Mouse (Mus musculus): ENCODE results near the gene Mrpl41. TPM values are rescaled to one million over a fixed set of nuclear protein-coding genes. Genes with fewer than 3 reads are reported as not detected.

Gene Mrpl41
- polyA plus RNA-seq, 1 experiment from 2014 or later, result 102 TPM

DNA sequence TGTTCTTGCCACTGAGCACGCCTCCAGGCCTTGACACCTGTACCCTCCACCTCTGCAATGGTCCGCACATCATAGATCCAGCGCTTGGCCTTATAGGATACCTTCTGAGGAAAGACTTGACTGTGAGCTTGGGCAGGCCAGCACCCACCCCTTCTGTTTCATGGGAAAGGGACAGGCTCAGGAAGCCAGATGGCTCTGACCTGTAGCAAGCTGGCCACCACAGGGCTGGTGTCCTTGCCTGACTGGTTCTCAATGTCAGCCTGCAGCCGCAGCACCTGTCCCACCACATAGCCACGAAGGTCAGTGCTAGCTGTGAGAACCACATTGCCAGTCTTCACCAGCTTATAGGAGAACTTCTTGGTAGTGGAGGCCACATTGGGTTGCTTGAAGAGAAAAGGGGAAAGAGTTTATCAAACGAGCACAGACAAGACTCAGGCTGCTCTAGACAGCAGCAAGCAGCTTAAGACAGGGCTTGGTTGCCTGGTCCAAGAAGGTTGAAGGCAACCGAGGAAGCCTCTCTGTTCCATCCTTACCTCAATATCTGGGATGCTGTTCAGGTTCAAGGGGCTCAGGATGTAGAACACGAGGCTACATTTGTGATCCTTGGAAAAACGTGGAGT, 48.4 kb downstream of the Mrpl41 start:
- ATAC-seq (ENCODE audit: low read depth), result no peak
- H3K4me3 ChIP-seq (ENCODE audit: low read length), result no peak overlapping the region
- H3K9ac ChIP-seq (ENCODE audit: low read length), result no peak overlapping the region
- H3K4me1 ChIP-seq (replicated peaks; ENCODE audit: control insufficient read depth, insufficient read depth, low read length), result peaks cover 24% of the 10 kb centered on the region
- no peaks in the 10 kb centered on the region for H3K27me3 ChIP-seq (ENCODE audit: control insufficient read depth, insufficient read depth, low read depth, low read length)
- H3K27ac ChIP-seq (ENCODE audit: low read length), result peak overlapping the region; percentile 94
- no peak overlapping the region for H3K4me2 ChIP-seq (ENCODE audit: low read depth, low read length)
- 70% methylated on average over 9 of the region's 9 CpGs for WGBS
- no peaks in the 10 kb centered on the region for H3K9me3 ChIP-seq (ENCODE audit: control insufficient read depth, low read length)
- H3K36me3 ChIP-seq (ENCODE audit: control insufficient read depth, insufficient read depth, low read length), result no peaks in the 10 kb centered on the region; the same call in 1 of the 2 replicates

DNA sequence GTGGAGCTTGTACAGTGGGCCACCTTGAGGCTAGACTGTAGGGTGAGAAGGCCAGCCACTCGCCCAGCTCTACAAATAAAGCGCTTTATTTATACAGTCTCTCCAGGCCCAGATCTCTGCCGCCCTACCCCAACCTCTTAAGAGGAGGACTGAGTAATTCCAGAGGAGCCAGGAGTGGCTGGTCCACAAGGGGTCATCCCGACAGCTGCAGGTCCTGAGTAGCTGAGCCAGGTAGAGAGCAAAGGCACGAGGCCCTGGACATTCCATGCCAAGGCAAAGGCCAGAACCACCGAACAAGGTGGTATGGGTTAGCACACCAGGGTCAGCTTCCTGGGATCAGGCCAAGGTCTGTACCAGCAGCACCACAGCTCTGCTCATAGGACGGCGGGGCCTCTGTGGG, 49.6 kb downstream of the Mrpl41 start:
- Histone ChIP-seq H3K4me2 (ENCODE audit: low read depth, low read length) (no peak overlapping the region), H3K9ac (ENCODE audit: low read length) (no peak overlapping the region), H3K4me3 (ENCODE audit: low read length) (no peak overlapping the region), H3K4me1 (replicated peaks; ENCODE audit: control insufficient read depth, insufficient read depth, low read length) (peaks cover 24% of the 10 kb centered on the region), H3K27ac (ENCODE audit: low read length) (peak overlapping the region; percentile 56), H3K9me3 (ENCODE audit: control insufficient read depth, low read length) (no peaks in the 10 kb centered on the region), H3K27me3 (ENCODE audit: control insufficient read depth, insufficient read depth, low read depth, low read length) (no peaks in the 10 kb centered on the region), H3K36me3 (ENCODE audit: control insufficient read depth, insufficient read depth, low read length) (no peaks in the 10 kb centered on the region; the same call in 1 of the 2 replicates)
- ATAC-seq (ENCODE audit: low read depth), result peak; percentile 27; the same call in 1 of the 2 replicates
- 67% methylated on average over 8 of the region's 8 CpGs for WGBS

Small RNA genes within 50 kb of the gene (microRNA-seq; reads per million reads assigned to microRNA genes)
- gene Gm22875, result not detected

Other genes with a start within 250 kb of the Mrpl41 start
- gene Cacna1b, start 211.9 kb downstream of the Mrpl41 start, polyA plus RNA-seq (2015; fragmentation: Nextera tagmentation; extraction: Ambion mirVana), result 0.11 and 0.31 TPM in 2 replicates
- gene Ehmt1, start 55.5 kb downstream of the Mrpl41 start, polyA plus RNA-seq (2015; fragmentation: Nextera tagmentation; extraction: Ambion mirVana), result 73.6 and 77.3 TPM in 2 replicates
- 141 and 156 TPM in 2 replicates for gene Arrdc1, start 39.8 kb downstream of the Mrpl41 start, polyA plus RNA-seq (2015; fragmentation: Nextera tagmentation; extraction: Ambion mirVana)
- gene Zmynd19, start 25.3 kb downstream of the Mrpl41 start, polyA plus RNA-seq (2015; fragmentation: Nextera tagmentation; extraction: Ambion mirVana), result 2.1 and 4.2 TPM in 2 replicates
- gene Dph7, start 12.7 kb downstream of the Mrpl41 start, polyA plus RNA-seq (2015; fragmentation: Nextera tagmentation; extraction: Ambion mirVana), result 22.3 TPM in 2 replicates
- 6.6 and 7.7 TPM in 2 replicates for gene Pnpla7, start 935 bp upstream of the Mrpl41 start, polyA plus RNA-seq (2015; fragmentation: Nextera tagmentation; extraction: Ambion mirVana)
- 71.7 and 72.3 TPM in 2 replicates for gene Nsmf, start 79.3 kb upstream of the Mrpl41 start, polyA plus RNA-seq (2015; fragmentation: Nextera tagmentation; extraction: Ambion mirVana)
- 0.64 and 0.74 TPM in 2 replicates for gene Entpd8, start 105.2 kb upstream of the Mrpl41 start, polyA plus RNA-seq (2015; fragmentation: Nextera tagmentation; extraction: Ambion mirVana)
- gene Noxa1, start 120.1 kb upstream of the Mrpl41 start, polyA plus RNA-seq (2015; fragmentation: Nextera tagmentation; extraction: Ambion mirVana), result 1.7 and 2.6 TPM in 2 replicates
- gene Nrarp, start 205.7 kb upstream of the Mrpl41 start, polyA plus RNA-seq (2015; fragmentation: Nextera tagmentation; extraction: Ambion mirVana), result 9.8 and 10.0 TPM in 2 replicates
- 10.0 and 12.5 TPM in 2 replicates for gene Tor4a, start 221.8 kb upstream of the Mrpl41 start, polyA plus RNA-seq (2015; fragmentation: Nextera tagmentation; extraction: Ambion mirVana)
- 112 and 113 TPM in 2 replicates for gene Nelfb, start 236.4 kb upstream of the Mrpl41 start, polyA plus RNA-seq (2015; fragmentation: Nextera tagmentation; extraction: Ambion mirVana)
- 0.15 TPM in 1 of 2 replicates, not detected in the other for gene Stpg3, start 239.5 kb upstream of the Mrpl41 start, polyA plus RNA-seq (2015; fragmentation: Nextera tagmentation; extraction: Ambion mirVana)
- gene Fam166a, start 243.6 kb upstream of the Mrpl41 start, polyA plus RNA-seq (2015; fragmentation: Nextera tagmentation; extraction: Ambion mirVana), result 0.68 TPM in 1 of 2 replicates, not detected in the other
- gene Tubb4b, start 249.6 kb upstream of the Mrpl41 start, polyA plus RNA-seq (2015; fragmentation: Nextera tagmentation; extraction: Ambion mirVana), result 677 and 731 TPM in 2 replicates

Measured in lung, embryonic 16.5 days (tissue).